Mouse (Mus musculus): Measurements from ENCODE around the gene Tyw1.

DNA sequence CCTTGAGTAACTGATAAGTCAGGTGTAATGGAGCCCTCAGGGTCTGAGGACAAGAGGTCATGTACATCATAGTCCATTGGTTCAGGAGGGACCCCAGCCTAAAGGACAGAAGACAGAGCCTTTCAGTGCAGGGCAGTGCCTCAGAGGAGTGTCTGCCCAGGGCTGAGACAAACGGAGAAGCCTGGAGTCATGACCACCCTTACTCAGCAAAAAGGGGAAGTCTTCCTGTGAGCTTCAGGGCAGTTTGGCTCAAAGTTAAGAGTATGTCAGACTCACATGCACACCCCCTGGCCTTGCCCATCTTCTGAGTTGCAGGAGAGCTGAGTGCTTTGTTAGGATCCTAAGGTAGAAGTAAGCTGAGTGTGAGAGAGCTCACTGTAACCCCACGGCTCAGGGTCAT is 74.5 kb downstream of the Tyw1 start:
- TF ChIP-seq MXI1 (IDR thresholded peaks at IDR 0.05; ENCODE audit: low read depth, low read length) (no peak), CTCF (conservative IDR thresholded peaks at IDR 0.05 in 1 of 2, IDR thresholded peaks at IDR 0.05 in 1 of 2; ENCODE audit: low read depth in 2 of 2, low read length in 2 of 2) (no peak)
